ENCODE assay signal across 12 mouse cellular contexts in the genomic region with DNA sequence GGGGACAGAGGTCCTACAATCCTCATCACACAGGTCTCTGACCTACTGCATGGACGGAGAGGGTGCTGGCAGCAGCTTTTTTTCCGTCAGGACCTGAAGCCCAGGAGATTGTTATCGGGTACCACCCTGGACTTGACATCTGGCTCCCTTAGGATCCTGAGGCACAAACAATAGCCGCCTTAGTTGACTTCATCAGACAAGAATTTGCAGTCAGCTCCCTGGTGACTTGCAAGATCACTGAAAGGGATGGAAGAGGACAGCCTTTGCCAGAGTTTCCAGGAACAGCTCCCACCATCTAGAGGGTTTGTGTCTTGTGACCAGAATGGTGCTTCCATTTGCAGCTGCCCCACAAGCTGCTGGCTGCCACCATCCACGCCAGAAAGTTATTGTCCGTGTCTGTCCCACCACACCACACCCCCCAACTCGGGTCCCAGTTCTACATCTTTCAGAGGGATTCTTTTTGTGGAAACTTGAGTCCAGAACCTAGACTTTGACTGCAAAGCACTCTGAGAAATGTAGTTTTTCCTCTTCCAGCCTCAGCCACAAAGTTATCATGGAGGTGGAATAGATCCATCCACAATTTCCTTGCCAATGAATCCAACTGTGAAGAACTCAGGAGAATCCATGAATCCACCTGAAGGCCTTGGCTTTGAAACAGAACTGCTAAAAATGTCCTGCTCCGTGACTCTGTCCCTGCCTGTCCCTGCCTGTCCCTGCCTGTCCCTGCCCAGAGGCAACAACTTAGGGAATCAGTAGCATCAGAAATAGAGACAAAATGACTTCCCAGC.
"Had no signal": no experiment of that assay in that cellular context is flagged by ENCODE, and none has a peak within 500 bp of the region (broad histone marks: within the 10 kb centered on the region; RNA-seq: fewer than 3 reads in every experiment).

No protein-coding gene starts in this region.

- H3K4me1 ChIP-seq: liver, embryonic 15.5 days had no signal

- H3K4me3 ChIP-seq: liver, embryonic 15.5 days; megakaryocyte, embryonic 14.5 days; neural tube, embryonic 13.5 days had no signal

- ATAC-seq: midbrain, embryonic 16.5 days had no signal

- H3K27ac ChIP-seq: liver, embryonic 15.5 days; macrophage; neural tube, embryonic 13.5 days had no signal

- DNase-seq: kidney, postnatal 14 days; lung, embryonic 14.5 days; lung, postnatal 14 days; right cerebral cortex, postnatal 4 days; spleen, adult 18-20 months; thymus, adult 18-20 months; thymus, postnatal 14 days had no signal
